Mouse (Mus musculus): Measurements from ENCODE around the gene Arhgap8.
A peak's percentile ranks its signal among the peaks of the same experiment; 100 is the strongest.

Arhgap8 gene

DNA sequence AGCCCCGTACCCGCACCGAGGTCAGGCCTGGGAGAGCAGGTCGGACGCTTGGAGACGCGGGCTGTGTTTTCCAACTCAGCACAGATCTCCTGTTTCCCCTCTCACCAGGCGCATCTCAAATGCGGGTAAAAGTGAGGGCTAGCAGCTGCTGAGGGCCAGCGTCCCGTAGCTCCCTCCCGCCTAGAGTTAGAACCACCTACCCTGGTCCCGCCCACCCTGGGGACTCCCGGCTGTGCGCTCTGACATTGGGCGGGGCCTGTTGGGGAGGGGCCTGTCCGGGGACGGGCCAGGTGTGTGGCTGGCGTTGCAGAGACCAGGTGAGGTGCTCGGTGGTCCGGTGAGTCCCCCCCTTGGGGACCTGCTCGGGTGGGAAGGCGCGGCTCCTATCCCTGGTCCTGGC lies at the start of gene Arhgap8:
TSS of gene Arhgap8 (plus strand) at position 262 of the 400 bp plus-strand sequence.
- no peak for DNase-seq (ENCODE audit: low spot score in 2 of 2)

DNA sequence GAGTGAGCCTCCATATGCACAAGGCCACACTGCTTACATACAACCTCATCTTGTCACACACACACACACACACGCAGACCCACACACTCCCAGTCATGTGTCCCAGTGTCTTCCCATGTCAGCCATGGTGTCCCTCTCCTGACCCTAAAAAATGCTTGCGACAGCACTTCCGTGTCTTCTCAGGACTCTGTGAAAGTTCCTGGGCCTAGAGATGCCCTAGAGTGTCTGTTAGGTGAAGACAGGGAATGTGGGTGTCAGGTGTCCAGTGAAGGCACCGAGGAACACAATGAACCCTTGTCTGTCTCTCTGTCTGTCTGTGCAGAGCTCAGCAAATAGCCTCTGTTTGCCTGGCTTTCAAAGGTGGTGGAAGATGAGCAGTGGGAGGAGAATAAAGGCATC lies 49.2 kb upstream of the Arhgap8 start:
- no peak for DNase-seq (ENCODE audit: low spot score in 2 of 2)

DNA sequence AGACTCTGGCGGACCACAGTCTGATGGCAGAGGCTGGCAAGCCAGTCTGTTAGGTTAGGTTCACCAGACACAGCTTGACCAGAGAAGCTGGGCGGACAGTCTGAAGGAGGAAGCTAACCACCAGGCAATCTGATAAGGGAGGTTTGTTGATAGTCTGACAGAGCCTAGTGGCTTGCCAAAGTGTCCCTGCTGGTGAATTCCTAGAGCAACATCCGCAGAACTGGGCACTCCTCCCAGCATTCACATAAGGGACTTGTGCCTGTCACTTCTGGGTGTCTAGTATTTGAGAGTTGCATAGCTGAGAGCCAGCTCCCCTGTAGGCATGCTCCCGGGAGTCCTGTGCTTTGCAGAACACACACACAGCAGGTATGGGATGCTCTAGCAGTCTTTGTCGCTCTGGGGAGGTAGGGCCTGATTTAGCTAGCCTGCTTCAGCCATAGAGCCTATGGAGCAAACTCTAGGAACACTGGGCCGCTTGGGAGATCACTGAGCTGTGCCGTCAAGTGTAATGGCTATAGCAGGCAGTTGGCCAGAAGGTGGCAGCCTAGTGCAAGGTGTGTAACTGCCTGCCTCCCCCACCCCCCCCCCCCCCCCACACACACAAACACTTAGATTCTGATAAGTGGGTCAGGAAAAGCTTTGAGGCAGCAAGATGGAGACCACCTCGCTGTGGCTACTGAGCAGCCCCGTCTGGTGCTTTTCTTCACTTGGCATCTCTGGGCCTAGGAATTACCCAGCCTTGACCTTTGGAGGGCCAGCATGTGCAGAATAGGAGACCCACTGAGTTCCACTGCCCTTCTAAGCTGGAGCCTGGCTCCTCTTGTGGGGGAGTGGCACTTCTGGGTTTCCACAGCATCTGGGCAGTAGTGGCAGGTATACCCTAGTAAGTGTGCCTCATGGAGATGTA lies 48.2 kb upstream of the Arhgap8 start:
- DNase-seq (ENCODE audit: low spot score in 2 of 2) = no peak

DNA sequence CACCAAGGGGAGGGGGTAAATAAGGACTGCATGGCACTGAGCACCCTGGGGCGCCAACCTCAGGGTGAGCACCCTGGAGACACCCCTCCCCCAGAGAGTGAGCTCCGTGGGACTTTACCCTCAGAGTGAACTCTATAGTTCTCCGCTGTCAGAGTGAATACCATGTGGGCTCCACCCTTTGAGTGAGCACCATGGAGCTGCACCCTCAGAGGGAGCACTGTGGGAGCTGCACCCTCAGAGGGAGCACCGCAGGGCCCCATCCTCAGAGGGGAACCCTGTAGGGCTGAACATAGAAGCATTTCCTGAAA lies 47.6 kb upstream of the Arhgap8 start:
- DNase-seq (ENCODE audit: low spot score in 2 of 2) = no peak

DNA sequence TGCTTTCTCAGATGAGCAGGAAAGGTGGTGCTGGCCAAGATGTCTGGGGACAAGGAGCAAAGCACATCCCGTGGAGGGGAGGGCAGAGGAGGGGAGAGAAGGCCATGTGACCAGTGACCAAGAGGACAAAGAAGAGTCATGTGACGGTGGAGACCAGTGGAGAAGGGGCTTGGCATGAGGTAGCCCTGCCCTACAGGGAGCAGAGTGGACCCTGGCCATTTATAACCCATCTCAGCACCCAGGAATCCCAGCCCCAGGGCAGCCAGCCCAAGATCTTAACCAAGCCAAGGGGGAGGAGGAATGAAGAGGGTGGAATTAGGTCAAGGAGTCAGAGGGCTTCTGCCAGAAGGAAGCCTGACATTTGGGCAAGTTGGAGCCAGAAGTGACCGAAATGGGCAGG lies 47.2 kb upstream of the Arhgap8 start:
- DNase-seq (ENCODE audit: low spot score in 2 of 2) = no peak

DNA sequence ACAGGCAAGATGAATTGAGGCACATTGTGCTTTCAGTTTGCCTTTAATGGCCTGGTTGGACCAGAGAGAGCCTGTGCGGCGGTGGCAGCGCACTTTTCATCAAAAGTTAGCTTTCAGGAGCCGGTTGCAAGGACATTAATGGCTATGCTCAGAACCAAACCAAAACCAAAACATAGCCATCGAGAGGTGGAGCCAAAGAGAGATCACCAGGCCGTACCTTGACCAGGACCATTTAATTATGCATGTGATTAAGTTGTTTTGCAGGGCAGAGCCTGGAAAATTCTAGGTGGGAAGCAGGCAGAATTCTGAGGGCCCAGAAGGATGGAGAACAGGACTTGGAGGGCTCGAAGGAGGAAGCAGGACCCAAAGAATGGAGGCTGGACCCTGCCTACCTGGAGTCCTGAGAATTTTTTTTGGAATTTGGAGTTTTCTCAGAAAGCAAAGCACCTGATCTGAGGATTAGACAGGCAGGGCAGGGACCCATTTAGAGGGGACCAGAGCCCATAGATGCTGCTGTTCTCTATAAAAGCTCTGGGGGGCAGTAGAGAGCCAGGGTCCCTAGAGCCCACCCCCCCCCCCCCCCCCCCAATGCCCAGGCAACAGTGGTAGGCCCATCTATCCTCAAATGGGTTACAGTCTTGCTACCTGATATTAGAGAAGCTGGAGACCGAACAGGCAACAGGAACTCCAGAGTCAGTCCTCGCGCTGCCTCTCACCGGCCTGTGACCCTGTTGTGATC lies 45.4 kb upstream of the Arhgap8 start:
- DNase-seq (ENCODE audit: low spot score in 2 of 2) = no peak

DNA sequence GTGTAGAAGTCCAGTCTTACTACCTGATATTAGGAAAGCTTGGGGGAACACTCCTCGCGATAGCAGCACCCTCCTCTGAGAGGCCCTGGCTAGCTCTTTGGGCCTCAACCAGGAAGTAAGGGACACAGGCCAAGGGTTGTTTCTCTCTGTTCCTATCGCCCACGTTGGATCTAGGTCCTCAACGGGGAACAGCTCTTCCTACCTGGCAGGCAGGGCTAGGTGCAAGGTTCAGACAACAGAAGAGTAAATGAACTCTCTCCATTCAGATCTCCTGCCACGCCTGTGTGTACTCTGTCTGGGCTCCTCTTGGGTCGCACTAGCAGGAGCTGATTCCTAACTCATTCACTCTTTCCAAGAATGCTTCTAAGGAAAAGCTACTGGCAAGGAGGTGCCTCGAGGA lies 44.5 kb upstream of the Arhgap8 start:
- DNase-seq (ENCODE audit: low spot score in 2 of 2) = no peak

DNA sequence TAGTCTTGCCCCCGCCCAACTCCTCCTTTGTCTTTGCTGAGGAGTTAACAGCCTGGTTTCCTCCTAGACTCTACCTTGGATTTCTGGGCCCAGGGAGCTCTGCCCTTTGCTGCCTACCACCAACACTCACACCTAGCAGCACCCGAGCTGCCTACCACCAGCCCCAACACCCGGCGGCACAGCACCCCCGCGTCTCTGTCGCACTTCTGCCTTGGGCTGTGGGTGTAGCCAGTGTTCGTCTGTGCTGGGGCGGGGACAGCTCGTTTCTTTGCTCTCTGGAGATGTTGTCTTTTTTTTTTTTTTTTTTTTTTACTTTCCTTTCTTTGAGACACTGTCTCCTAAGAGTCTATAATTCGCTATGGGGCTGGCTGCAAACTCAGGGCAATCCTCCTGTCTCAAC lies 41.9 kb upstream of the Arhgap8 start:
- no peak for DNase-seq (ENCODE audit: low spot score in 2 of 2)

DNA sequence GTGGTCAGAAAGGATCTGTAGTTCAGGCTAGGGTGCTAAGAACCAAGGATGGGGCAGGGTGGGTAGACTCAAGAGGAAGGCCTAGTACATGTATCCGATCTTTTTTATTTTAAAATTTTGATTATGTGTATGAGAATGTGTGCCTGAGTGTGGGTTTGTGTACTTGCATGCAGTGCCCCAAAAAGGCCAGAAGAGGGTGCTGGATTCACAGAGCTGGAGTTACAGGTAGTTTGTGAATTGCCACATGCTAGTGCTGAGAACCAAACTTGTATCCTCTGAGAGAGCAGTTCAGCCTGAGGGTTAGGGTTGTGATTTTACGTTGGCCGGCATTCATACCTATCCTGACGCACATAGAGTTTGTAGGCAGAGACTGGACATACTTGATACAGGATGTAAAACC lies 40.8 kb upstream of the Arhgap8 start:
- no peak for DNase-seq (ENCODE audit: low spot score in 2 of 2)

DNA sequence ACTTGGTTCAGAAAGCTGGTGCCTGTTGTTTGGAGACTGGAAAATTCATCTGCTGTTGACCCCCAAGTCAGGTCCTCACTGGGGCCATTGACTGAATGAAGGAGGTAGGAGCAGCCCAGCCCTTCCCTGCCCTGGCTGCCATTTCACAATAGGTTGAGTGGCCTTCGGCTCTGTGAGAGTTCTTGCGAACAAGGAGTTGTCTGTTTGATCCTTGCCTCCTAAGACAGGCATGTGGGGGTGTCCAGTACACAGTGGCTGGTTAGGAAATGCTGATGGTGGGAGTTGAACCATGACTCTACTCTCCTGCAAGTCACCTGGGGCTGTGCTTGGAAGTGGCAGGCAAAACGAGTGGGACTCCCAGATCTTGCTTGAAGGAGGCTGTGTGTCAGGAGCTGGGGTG lies 40.1 kb upstream of the Arhgap8 start:
- no peak for DNase-seq (ENCODE audit: low spot score in 2 of 2)

DNA sequence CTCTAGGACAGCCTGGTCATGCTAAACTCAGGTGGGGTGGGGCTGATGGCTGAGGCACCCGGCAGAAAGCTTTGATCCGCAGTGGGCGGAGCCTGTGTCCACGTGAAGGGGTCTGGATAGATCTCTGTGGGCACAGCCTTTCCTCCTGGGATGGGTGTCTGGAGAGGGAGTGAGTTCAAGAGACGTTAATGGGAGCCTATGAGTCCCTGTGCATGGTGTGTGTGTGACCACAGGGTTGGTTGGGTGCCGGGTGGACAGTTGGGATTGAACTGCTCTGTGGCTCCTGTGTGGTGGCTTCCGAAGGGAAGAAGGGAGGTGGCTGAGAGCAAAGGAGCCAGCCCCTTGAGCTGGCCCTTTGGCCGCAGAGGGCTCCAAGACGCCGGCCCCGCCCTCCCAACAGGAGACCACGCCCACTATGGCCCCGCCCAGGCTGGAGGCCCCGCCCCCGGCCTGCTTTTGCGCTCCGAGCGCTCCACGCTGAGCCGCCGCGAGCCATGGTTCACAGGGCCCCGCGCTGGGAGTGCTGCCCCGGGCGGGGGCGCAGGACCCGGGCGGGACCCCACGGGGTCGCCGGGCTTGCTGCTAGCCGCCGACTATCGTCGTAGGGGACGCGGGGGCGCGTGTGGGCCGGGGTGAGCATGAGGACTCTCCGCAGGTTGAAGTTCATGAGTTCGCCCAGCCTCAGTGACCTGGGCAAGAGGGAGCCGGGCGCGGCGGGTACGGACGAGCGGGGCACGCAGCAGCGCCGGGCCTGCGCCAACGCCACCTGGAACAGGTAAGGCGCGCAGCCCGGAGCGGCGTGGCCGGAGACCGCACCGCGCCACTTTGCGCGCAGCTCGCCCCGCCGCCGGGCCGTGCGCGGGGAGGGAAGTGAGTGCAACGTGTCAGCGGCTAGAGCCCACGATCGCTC lies 39.1 kb upstream of the Arhgap8 start:
- peak in 1 of 2 experiments; percentile 70 for DNase-seq (ENCODE audit: low spot score in 2 of 2)

DNA sequence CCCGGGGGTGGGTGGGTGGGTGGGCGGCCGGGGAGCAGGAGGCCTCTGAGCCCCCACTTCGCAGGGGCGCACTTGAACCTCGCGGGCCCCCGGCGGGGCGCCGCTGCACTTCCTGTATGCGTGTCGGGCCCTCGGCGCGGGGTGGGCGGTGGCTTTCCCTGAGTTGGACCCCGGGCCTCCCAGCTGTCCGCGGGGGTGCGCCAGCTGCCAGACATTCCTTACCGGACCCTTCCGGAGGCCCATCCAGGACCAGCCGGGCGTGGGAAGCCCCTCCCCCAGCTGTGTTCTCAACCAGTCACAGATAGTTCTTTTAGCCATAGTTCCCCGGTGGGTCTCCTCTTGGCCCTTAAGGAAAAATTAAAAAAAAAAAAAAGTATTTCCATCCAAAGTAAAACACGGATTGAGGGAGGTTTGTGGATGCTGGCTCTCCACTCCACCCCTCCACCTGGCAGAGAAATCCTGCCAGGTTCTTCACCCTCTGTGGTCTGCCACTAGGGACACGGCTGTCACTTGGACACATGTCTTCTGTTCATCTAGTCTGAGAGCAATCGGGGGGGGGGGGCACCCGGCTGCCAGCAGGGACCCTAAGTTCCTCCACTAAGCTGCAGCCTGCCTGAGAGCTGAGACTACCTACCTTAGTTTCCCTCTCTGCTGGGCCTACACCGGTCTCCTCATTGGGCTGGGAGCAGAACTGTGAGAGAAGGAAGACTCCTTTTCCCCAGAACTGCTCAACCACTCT lies 38.2 kb upstream of the Arhgap8 start:
- peak in 1 of 2 experiments; percentile 46 for DNase-seq (ENCODE audit: low spot score in 2 of 2)

DNA sequence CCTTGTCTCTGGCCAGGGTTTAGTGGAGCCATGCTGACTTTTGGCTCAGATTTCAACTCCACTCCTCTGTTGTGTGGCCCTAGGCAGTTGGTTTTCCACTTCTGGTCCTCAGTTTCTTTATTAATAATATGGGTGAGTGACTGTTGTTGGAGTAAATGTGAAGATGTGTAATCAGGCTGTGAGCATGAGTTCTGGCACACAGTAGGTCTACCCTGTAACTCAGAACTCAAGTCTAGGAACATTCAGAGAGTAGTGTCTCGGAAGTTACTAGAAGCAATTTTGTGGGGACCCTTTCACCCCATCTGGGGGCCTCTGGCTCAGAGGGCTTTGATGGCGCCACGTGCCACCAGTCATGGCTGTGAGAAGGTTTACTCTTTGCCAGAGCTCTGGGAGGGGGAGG lies 37.6 kb upstream of the Arhgap8 start:
- DNase-seq (ENCODE audit: low spot score in 2 of 2) = no peak

DNA sequence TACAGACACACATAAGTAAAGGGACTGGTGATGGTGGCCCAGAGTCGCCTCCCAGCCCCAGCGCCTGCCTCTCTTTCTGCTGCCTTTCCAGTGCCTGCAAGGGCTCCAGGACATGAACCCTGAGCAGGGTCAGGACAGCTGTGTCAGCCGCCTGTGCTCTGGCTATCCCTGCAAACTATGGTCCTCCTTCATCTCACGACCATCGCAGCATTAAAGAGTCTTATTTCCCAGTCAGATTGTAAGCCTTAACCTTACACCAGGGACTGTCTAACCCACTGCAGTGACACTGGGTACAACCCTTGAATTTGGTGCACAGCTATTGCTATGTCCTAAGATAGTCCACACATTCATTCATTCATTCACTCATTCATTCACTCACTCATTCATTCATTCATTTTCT lies 37.0 kb upstream of the Arhgap8 start:
- no peak for DNase-seq (ENCODE audit: low spot score in 2 of 2)

DNA sequence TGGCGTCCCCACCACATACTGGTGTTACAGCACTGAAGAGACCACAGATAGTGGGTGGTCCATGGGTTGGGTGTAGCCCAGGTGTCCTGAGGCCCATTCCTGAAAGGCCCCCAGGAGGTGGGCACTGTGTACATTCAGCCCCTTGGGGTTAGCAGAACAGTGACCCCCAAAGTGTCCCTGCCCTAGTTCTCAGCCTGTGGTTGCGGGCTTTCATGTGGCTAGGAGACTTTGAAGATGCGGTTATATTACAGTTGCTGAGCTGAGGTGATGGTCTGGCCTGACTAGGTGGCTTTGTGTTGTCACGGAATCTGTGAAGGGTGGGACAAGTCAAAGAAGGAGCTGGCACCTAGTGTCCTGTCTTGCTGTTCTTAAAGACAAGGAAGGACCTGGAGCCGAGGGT lies 35.3 kb upstream of the Arhgap8 start:
- no peak for DNase-seq (ENCODE audit: low spot score in 2 of 2)

DNA sequence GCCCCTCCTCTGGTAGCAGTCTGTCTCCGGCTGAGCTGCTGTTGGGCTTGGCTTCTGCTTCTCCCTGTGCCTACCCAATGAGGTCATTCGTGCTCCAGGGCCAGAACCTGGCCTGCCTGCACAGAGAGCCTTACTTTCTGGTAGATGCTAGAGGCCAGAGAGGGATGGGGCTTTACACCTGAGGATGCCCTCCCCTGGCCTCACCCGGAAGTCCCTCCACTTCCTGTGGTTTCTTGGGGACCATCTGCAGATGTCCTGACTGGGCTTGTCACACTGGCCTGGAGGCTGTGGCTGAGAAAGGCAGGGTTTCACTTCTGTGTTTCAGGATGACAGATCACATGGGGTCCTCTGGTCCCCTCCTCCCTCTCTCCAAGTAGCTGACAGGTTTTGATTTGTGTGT lies 34.4 kb upstream of the Arhgap8 start:
- DNase-seq (ENCODE audit: low spot score in 2 of 2) = no peak

DNA sequence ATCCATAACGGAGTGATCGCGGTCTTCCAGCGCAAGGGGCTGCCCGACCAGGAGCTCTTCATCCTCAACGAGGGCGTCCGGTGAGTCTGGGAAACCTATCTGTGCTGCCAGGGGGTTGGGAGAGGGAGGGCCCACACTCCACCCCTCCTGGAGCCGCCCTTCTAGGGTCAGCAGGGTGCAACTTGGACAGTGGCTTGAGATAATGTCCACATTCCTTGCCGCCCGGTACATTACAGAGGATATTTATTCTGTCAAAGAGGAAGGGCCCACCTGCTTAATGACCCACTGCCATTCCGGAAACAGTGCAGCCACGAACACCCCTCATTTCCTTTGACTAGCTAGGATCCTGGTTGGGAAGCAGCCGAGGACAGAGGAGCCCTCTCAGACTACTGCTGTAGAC lies 31.9 kb upstream of the Arhgap8 start:
- DNase-seq (ENCODE audit: low spot score in 2 of 2) = no peak

DNA sequence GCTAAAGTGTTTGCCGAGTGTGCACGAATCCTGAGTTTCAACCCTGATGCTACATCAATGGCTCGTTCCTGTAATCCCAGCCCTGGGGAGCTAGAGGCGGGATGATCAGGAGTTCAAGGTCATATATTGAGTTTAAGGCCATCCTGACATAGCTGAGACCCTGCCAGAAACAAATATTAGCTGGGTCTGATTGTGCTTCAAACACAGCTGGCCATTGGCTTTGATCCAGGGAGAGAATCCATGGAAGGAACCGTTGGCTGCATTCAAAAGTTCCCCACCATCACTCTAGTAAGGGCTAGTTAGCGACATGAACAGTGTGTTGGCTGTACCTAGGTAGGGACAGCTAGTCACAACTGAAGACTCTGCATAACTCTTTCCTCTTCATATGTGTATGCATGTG lies 30.5 kb upstream of the Arhgap8 start:
- DNase-seq (ENCODE audit: low spot score in 2 of 2) = no peak

DNA sequence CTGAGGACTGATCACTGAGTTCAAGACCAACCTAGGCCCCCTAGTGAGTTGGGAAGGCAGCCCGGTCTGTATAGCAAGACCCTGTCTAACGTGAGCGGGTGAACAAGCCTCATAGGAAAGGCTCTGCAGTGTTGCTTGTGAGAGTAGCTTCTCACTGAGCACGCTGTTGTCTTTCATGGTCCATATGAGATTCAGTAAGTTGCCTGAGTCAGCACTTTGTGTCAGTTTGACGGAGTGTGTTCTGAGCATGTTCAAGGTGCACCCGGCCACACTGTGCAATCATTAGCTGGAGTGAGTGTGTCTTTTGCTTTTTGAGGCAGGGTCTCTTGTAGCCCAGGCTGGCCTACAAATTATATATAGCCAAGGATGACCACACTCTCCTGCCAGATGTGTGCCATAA lies 28.3 kb upstream of the Arhgap8 start:
- DNase-seq (ENCODE audit: low spot score in 2 of 2) = no peak

DNA sequence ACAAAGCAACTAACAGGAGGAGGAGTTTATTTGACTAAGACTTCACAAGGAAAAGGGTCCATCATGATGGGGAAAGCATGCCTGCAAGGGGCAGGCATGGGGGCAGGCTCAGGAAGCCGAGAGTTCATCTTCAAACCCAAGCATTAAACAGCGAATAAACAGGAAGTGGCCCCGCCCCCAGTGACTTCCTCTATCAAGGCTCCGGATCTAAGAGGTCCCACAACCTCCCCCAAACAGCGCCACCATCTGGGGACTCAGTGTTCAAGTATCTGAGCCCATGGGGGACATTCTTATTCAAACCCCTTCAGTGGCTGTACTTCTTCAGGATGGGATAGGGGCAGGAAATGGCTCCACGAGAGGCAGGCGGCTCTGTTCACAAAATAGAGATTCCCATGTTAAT lies 27.2 kb upstream of the Arhgap8 start:
- DNase-seq (ENCODE audit: low spot score in 2 of 2) = no peak

DNA sequence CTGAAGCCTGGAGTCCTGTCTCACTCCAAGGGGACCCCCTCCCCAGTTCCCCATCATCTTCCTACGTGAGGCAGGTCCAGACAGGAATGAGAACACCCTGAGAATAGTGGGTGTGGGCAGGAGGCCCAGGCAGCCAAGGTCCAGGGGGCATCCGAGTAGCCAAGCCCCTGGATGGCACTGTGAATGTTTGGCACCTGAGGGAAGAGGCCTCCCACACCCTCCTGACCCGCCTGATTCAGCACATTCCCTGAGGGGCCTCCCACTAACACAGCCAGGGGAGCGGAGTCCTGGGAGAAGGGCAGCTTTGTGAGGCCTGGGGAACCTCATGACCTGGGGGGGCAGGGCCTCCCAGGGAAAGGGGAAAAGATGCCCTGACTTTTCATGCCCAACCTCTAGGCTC lies 23.8 kb upstream of the Arhgap8 start:
- DNase-seq (ENCODE audit: low spot score in 2 of 2) = no peak

DNA sequence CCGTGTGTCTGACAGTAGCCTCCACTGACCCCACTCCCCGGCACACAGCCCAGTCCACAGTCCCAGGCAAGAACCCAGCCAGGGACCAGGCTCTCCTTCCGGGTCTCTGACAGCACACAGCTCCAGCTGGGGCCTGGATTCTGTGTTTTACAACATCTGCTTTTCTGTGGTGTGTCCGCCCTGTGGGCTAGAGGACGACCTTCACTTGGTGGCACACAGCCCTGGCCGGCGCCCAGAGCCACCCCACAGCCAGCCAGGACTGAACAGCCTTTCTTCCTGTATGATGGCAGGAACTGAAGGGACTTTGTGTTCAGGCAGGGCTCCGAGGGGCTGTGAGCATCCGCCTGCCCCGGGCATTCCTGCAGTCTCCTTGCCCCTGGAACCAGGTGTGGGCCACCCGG lies 22.2 kb upstream of the Arhgap8 start:
- peak; percentile 60 to 78 for DNase-seq (ENCODE audit: low spot score in 2 of 2)
